Mouse (Mus musculus): ENCODE results near the gene Syp.

Syp gene

DNA sequence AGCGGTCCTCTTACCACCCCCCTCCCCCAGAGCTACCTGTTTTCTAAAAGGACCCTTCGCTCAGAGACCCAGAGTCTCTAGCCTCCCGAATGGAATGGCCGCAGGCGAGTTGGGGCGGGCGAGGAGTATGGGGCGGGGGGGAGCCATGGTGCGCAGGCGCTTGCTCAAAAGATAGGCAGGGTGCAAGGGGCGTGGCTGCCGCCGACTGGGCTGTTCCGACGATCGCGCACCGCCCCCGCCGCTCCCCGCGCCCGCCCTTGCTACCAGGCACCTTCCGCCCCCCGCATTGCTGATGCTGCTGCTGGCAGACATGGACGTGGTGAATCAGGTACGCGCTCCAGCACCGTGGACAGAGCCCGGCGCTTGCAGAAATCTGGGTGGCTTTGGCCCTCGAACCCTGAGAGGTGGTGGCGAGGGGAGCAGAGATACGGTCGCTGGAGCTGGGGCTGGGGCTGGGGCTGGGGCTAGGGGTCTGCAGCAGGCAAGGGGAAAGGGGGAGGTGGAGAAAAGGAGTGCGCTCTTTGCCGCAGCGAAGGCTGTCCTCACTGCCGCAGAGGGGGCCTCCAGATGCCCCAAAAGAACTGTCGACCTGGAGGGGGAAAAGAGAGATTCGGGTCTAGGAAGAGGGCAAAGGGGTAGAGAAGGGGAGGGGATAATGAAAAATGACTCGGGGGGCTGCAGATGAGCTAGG, at the start of gene Syp:
Syp (plus strand) TSS at position 71 of the 691 bp plus-strand sequence.
- peak; percentile 92 for DNase-seq

DNA sequence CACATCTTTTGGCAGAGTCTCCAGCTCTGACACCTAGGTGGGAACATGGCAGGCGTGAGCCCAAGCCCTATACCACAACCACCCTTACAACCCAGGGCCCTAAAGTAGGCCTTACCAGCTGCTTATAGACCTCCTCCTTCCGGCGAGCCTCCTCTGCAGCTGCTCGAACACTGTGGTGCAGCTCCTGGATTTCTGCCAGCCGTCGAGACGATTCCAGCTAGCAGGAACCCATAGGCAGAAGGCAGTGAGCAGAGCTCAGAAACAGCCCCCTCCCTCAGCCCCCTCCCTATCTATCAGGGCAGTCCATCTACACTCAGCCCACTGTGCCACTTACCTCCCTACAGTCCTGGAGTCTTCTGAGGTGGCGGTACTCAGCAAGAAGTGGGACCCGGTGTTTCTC, 42.9 kb upstream of the Syp start:
- DNase-seq = no peak

DNA sequence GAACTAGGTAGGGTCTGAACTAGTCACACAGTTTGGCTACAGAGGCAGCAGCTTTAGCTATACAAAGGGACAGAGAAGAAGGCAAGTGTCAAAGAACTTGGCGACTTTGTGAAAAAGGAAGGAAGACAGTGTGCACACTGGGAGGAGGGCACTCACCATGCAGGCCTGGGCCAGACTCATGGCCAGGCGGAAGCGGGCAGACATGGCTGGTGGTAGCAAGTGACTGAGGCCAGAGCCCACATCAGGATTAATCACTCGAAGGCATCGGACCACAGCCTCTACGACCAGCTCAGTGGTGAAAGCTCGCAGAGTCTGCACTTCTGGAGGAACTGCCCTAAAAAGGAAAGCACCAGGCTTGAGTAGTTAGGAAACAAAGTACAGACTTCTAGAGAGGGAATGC, 34.3 kb upstream of the Syp start:
- no peak for DNase-seq

DNA sequence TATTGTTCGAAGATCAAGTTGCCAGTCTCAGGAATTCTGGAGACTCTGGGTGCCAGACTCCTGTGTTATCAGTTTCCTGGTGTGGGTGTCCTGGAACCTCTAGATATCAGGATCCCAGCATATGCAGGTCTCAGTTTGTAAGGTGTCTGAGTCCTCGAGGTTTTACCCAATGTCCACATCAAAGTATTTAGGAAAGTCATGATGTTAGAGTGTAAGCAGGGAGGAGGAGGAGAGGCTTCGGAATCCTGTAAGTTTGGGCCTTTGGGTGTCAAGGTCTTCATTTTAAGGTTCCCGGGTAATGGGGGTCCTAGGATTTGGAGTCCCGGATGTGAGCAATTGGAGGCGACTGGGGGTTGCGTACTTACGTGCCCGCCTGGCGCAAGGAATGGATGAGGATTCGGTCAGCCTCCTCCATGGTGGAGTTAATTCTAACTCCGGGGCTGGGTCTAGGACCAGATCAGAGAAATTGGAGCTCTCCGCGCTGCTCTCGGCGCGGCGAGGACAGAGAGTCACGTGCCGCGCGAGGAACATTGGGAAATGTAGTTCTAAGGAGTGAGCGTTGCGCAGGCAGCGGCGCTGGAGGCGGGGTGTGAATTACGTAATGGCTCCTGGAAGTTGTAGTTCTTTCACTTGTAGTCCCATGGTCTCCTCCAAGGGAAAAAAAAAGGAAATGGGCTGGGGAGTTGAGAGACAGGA, 33.2 kb upstream of the Syp start, which contains the start of gene Ccdc22:
Ccdc22 (minus strand) TSS at position 639 of the 696 bp plus-strand sequence.
- DNase-seq = peak; percentile 73

DNA sequence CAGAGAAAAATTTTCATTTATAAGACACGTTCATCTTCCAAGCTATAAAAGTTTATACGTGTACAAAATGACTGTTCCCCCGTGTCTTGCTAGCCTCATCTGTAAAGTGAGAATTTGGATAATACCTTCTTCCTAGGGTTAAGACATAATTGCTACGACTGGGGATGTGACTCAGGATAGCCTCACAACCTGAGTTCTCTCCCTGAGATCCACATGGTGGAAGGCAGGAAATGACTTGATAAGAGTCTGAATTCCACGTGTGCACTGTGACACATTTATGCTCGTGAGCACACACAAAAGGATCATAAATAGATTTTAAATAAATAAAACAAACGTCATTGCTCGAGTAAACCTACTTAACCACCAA, 32.7 kb upstream of the Syp start:
- DNase-seq = no peak

DNA sequence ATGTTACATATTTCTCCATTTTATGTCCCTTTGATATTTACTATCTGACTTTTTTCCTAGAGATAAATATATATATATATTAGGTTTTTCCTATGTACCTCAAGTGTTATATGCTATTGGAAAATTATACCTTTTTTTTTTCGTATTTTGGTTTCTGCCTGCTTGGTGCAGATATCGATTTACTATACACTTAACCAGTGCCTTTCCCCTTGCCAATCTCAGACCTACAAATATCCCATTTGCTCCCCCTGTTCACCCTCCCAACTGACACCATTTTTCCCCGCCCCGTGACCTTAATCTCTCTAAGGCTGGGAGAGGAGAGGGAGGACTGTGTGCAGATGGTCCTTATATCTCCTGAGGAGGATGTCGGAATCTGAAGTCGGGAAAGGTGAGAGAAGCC, 31.5 kb upstream of the Syp start, which contains the start of gene Cacna1f:
Cacna1f (plus strand) TSS at position 301 of the 400 bp plus-strand sequence.
- DNase-seq = no peak

DNA sequence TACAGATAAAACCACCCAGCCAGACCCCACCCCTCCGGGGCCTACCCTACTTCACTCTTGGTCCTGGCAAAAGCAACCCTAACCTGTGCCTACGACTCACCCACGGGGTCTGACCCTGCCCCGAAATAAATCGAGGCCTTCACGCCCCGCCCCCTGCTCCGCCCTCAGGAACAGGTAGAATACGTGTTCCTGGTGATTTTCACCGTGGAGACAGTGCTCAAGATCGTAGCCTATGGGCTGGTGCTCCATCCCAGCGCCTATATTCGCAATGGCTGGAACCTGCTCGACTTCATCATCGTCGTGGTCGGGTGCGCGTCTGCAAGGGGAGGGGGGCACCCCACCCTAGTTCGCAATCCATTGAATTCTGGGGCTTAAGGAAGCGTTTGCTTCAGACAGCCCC, 28.2 kb upstream of the Syp start:
- peak; percentile 30 for DNase-seq

DNA sequence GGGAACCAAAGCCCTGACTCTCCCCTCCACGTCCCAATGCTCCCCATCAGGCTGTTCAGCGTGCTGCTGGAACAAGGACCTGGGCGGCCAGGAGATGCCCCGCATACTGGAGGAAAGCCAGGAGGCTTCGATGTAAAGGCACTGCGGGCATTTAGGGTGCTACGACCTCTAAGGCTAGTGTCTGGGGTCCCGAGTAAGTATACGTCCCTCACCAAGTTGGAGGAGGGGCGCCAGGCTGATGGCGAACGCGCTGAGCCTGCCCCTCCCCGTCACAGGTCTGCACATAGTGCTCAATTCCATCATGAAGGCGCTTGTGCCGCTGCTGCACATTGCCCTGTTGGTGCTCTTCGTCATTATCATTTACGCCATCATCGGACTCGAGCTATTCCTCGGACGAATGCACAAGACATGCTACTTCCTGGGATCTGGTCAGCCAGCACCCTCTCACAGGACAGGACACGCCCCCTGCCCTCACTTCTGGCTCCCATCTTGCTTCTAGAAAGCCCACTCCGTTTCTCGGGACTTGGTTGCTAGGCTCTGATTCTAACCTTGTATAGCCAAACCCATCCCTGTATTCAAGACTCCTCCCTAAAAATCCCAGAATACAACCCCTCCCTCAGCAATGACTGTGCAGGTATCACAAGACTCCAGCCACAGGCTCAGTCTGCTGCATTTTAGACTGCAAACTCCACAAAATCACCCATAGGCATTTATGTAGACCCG, 27.6 kb upstream of the Syp start:
- DNase-seq = peak; percentile 38

DNA sequence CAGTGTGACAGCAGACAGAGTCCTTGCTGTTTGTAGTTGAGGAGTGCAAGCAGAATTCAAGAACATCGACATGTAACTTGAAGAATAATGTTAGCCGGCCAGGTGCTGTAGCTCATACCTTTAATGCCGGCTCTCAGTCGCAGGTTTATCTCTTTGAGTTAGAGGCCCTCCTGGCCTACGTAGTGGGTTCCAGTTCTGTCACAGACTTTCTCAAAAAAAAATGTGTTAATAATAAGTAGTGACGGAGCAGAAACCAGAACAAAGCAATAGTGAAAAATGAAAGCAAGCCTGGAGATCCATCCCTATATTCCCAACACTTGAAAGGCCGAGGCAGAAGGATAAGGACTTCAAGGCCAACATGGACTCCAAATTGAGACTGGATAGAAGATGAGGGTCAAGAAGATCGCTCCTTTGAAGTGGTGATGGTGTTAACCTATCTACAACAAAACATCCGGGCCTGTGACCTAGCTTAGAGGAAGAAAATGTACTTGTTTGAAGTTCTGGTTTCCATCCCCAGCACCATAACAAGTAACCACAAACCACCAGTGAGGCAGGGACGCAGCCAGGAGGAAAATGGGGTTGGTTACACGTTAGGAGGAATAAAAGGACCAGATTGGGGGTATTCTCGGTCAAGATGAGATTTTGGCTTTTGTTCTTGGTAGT, 20.3 kb upstream of the Syp start:
- no peak for DNase-seq

DNA sequence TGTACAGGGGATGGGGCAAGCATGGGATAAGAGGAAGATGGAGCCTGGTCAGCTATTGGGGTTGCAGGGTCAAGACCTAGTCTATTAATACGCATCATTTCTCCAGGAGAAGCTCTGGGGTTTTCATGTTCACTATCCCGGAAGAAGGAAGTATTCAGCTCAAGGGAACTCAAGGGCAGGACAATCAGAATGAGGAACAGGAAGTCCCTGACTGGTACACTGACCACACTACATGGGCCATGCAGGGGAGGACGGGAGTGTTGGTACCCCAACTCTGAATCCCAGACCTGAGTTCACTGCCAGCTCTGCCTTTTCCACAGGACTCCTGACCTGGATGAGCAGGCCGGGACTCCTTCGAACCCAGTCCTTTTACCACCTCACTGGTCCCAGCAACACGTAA, 5.7 kb upstream of the Syp start:
- no peak for DNase-seq

DNA sequence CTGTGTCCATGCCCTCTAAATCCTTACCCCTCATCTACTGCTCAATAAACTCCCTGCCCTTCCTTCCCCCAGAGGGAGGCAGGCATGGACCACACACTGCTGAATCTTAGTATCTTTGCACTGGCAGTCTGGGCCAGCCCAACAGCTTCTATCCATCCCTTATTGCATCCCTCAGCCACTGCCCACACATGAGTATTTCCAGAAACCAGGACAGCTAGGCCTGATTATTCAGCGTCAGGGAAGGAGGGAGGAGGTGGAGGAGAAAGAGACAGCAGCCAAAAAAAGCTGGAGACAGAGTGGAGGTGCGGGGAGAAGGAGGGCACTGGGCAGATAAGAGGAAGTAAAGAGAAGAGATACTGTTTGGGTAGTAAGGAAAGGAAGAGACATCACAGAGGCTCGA, 3.2 kb upstream of the Syp start:
- DNase-seq = no peak

DNA sequence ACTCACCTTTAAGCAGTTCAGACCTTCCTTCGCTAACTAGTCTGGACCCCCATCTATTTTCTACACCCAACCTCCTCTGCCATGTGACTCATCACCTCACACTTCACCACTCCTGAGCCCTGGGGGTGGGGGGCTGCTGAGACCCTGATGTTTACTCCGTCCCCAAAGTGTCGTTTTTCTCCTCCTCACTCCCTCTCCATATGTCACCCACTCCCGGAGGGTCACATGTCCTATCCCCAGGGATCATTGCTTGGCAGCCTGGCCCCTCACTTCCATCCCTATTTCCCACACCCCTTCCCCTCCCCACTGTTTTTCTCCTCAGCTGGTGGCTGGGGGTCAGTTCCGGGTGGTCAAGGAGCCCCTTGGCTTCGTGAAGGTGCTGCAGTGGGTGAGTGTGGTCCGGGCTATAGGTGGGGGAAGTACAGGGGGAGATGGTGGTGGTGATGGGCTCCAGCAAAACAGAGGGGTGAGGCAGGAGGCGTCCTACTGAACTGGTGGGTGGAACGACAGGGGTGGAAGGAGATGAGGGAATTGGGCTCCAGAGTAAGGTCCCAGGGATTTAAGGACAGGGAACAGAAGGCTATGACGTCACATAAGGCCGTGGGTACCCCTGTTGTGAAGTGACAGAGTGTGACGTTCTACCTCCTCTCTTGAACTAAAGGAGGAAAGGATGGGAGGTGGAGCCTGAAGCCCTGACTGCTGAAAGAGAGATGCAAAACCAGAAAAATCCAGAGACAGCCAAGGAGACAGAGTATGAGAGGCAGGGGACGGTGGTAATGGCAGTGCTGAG, 1.5 kb downstream of the Syp start:
- DNase-seq = no peak

DNA sequence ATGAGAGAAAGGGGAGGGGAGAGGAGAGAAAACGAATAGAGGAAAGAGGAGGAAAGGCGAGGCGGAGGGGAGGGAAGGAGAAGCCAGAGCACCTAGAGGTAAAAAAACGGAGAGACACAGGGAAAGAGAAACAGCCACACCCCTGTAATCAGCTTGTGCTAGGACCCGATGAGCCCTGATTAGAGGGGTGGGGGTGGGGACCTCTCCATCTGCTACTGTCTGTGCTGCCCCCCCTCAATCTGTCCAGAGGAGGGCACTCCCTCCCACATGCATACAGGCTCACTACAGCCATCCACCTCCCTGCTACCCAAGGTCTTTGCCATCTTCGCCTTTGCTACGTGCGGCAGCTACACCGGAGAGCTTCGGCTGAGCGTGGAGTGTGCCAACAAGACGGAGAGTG, 2.5 kb downstream of the Syp start:
- DNase-seq = no peak

DNA sequence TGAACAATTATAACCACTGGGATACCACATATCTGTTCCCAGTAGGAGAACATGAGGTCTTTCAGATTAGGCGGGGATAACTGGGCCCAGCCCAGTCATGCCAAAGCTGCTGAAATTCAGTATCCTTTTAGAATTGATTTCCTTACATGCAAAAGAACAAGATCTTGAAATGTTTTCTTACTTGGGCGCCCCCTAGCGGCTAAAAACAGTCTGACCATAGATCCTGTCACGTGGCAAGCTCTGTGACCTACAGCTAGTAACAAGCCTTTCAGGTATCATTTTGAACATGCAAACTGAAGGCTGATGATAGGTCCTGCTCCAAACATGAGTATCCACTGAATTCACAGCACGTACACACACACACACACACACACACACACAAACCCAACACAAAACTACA, 7.1 kb downstream of the Syp start:
- peak; percentile 76 for DNase-seq

DNA sequence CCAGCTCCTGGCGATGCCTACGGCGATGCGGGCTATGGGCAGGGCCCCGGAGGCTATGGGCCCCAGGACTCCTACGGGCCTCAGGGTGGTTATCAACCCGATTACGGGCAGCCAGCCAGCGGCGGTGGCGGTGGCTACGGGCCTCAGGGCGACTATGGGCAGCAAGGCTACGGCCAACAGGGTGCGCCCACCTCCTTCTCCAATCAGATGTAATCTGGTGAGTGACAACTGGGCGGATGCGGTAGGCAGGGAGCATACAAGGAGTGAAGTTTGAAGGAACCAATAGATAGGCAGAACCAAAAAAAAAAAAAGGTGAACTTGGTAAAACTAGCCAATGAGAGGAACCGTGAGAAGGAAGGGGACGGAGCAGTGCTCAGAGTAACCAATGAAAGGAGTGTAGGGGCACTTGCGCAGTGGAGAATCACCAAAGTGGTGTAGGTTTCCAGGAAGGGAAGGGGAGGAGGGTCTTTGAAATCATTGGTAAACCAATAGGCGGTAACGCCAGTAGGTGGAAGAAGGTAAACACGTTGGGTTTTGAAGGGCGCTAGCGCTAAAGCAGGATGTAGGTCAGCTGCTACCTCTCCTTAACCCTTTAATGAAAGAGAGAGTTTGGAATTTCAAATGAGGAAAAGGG, 10.5 kb downstream of the Syp start:
- no peak for DNase-seq

DNA sequence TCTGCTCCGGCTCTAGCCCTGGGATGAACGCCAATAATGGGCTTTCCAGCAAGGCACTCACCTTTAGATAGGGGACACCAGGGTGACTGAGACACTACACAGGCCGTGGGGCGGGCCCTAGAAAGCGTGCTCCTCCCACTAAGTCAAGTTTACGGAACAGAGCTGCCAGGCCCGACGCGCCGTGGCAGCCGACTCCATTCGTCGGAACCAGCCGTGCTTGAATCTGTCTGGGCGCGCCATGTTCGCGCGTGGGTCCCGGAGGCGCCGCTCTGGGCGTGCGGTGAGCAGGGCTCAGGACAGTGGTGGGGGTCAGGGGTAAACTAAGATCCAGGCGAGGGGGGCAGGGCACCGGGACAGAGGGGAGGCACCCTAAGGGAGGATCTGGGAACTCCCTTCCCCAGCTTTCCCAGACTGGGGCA, 19.0 kb downstream of the Syp start, which contains the start of gene Prickle3:
Prickle3 (plus strand) TSS at position 40 of the 419 bp plus-strand sequence.
- DNase-seq = no peak

DNA sequence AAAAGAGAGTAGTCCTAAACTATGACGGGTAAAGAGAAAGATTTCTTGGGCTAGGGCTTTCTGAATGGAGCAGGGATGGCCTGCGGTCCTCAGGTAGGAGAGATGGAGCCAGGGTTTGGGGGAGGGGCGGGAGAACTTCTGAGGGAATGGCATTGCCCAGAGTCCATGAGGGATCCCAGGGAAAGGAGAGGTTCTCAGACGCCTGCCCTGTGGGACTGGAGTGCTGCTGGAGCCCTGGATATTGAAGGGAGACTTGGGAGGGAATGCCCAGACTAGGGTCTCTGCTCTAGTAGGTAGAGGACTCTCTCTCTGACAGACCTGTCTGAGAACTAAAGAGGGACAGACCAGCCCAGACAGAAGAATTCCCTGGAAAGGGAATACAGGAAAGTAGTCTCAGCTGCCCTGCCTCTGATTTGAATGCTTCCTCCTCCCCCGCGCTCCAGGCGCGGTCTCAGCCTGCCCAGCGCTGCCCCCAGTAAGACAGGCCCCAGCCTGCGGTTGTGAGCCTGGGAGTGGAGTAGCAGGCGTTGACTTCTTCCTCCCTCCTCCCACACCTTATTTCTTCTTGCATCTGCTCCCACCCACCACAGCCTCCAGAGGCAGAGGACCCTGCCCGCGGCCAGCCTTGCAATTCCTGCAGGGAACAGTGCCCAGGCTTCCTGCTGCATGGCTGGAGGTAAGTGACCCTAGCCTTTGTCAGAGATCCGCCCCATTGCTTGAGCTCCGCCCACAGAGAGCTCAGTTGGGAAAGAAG, 19.9 kb downstream of the Syp start:
- DNase-seq = no peak

DNA sequence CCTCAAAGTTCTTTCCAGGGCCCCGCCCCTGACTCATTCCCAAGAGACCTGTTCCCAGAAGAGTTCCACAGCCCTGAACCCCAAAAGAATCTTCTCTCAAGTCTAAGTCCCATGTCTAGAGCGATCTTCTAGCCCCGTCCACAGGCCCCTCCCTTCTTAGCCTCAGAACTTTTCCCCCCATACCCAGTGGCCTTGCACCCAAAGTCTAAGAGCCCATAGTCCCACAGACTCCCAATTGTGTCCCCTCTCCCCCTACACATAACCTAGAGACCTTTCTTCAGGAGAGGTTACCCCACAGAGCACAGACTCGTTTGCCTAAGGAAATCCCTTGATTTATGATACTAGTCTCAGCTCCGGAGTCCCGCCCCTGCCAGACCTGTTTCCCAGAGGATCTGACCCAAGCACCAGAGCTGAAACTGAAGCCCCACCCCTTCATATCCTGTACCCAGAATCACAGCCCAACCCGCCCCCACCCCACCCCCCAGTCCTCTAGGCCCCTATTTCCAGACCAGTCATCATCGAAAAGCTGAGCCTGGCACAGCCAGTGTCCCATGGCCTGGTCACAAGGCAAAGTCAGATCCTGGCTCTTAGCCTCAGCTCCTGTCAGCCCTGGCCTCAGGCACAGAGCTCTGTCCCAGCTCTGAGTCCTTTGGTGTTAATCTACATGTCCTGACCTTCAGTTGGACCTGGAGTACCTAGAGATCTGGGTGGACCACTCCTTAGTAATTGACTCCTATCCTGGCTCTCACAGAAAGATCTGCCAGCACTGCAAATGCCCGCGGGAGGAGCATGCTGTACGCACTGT, 20.7 kb downstream of the Syp start:
- DNase-seq = no peak

DNA sequence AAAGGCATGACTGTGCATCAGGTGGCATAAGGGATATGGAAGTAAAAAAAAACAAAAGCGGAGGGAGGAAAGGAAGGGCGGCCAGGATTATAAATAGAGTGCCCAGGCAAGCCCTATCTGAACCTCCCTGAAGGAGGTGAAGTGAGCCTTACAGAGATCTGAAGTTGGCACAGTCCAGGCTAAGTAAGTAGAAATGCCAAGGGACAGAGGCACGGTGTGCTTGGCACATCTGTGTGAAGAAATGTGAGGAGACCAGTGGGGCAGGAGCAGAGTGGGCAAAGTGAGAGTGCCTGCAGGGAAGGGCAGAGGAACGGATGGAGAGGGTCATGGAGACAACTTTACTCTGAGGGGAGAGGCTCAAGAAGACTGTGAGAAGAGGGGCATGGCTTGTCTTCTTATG, 22.8 kb downstream of the Syp start:
- DNase-seq = no peak

DNA sequence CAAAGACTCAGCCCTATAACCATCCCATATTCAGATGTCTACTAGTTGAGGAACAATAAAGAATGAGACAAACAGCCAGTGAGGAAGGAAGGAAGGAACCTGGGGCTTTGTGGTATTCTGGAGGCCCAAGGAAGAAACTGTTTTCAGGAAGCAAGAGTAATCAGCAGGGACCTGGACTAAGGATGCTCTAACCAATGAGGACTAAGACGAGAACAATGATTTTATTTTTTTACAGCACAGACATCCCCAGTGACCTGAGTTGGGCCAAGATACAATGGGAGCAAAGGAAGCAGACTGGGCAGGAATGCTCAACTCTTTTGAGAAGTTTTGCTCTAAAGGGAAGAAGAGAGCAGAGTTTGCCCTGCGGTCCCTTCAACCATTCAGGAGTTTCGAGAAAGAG, 24.7 kb downstream of the Syp start:
- DNase-seq = no peak
